Comparison of ENCODE assay signal across 20 mouse cellular contexts in genomic region chr1:187665901-187666600, GRCm38 (mm10). TPM values are rescaled to one million over a fixed set of nuclear protein-coding genes. Genes with fewer than 3 reads are reported as not detected.
DNase-seq lines count a peak whose midpoint lies in the region.
"Had no signal": no experiment of that assay in that cellular context is flagged by ENCODE, and none has a peak within 500 bp of the region (broad histone marks: within the 10 kb centered on the region; RNA-seq: fewer than 3 reads in every experiment).

No protein-coding gene starts in this region.

- DNase-seq in heart, embryonic 10.5 days (ENCODE audit: low spot score) = peak; percentile 25
- no peak for DNase-seq in heart, postnatal 36 days
- peak; percentile 15 for DNase-seq in R1 (ENCODE audit: low read depth, low spot score)
- peak; percentile 83 for DNase-seq in embryo, embryonic 10 days (ENCODE audit: low spot score)
- peak; percentile 22 for DNase-seq in embryonic facial prominence, embryonic 10.5 days (ENCODE audit: low spot score)
- no peak for DNase-seq in left cerebral cortex, postnatal 14 days (ENCODE audit: low spot score in 2 of 2)
- no peak for DNase-seq in retina, embryonic 14.5 days (ENCODE audit: low spot score)
- DNase-seq: adrenal gland, postnatal 14 days; cerebellum, adult 2 months; cerebellum, postnatal 10 days; heart, postnatal 14 days had no signal

- no peak overlapping the region for H3K4me3 ChIP-seq in heart, embryonic 10.5 days
- no peak overlapping the region for H3K4me3 ChIP-seq in embryonic facial prominence, embryonic 10.5 days
- H3K4me3 ChIP-seq: embryonic facial prominence, embryonic 15.5 days; erythroblast, embryonic 14.5 days; forebrain, embryonic 10.5 days; hindbrain, embryonic 10.5 days had no signal

- H3K27ac ChIP-seq in heart, embryonic 10.5 days = no peak overlapping the region
- H3K27ac ChIP-seq in embryonic facial prominence, embryonic 10.5 days (replicated peaks) = no peak overlapping the region; the same call in 1 of the 2 replicates
- H3K27ac ChIP-seq: embryonic facial prominence, embryonic 15.5 days; forebrain, embryonic 10.5 days; hindbrain, embryonic 10.5 days; hindbrain, embryonic 14.5 days had no signal

- H3K36me3 ChIP-seq in heart, embryonic 10.5 days = no peaks in the 10 kb centered on the region
- no peaks in the 10 kb centered on the region for H3K36me3 ChIP-seq in embryonic facial prominence, embryonic 10.5 days (replicated peaks)
- H3K36me3 ChIP-seq: embryonic facial prominence, embryonic 15.5 days; forebrain, embryonic 10.5 days; hindbrain, embryonic 10.5 days had no signal

- 40% methylated on average over 10 of the region's 10 CpGs for WGBS in heart, embryonic 10.5 days
- WGBS in embryonic facial prominence, embryonic 10.5 days = 19% methylated on average over 10 of the region's 10 CpGs

- intact Hi-C loops in heart, postnatal 36 days (cut with DNase I) = loop anchor here (10.0 kb wide), 1 partner anchor 211 kb away; no protein-coding TSS in a partner anchor
- intact Hi-C loops in left cerebral cortex, postnatal 14 days (cut with DNase I) = no loop called here

- no peaks in the 10 kb centered on the region for H3K27me3 ChIP-seq in heart, embryonic 10.5 days (ENCODE audit: insufficient read depth, poor library complexity, severe bottlenecking)
- H3K27me3 ChIP-seq in embryonic facial prominence, embryonic 10.5 days (replicated peaks; ENCODE audit: low read depth, poor library complexity, severe bottlenecking) = no peaks in the 10 kb centered on the region
- H3K27me3 ChIP-seq: embryonic facial prominence, embryonic 15.5 days had no signal

- H3K4me1 ChIP-seq in heart, embryonic 10.5 days = peaks cover 50% of the 10 kb centered on the region
- H3K4me1 ChIP-seq in embryonic facial prominence, embryonic 10.5 days = peaks cover 48% of the 10 kb centered on the region

- no peaks in the 10 kb centered on the region for H3K9me3 ChIP-seq in heart, embryonic 10.5 days
- H3K9me3 ChIP-seq in embryonic facial prominence, embryonic 10.5 days = no peaks in the 10 kb centered on the region
- H3K9me3 ChIP-seq: embryonic facial prominence, embryonic 15.5 days; forebrain, embryonic 10.5 days; hindbrain, embryonic 10.5 days had no signal

RNA-seq across cellular contexts. Expression of gene Esrrg, which starts 57.5 kb away (rescaled TPM):
- polyA plus RNA-seq in heart, embryonic 10.5 days (2016; fragmentation: Nextera tagmentation; extraction: Ambion mirVana) = 22.4 and 38.9 TPM in 2 replicates
- 10 to 100 TPM; 42.5 to 45.7 TPM for total RNA-seq in heart, postnatal 36 days (2021)
- polyA plus RNA-seq in embryonic facial prominence, embryonic 10.5 days (2016; fragmentation: Nextera tagmentation; extraction: Ambion mirVana) = 1.1 and 2.5 TPM in 2 replicates
- total RNA-seq in left cerebral cortex, postnatal 14 days (2021) = 10 to 100 TPM; 21.6 to 25.1 TPM
- total RNA-seq: granulocyte monocyte progenitor cell, adult 5-6 weeks; MEL had no signal
- polyA plus RNA-seq: activated CD4-positive, CD25-positive, alpha-beta regulatory T cell, adult 4 months; C2C12; erythroblast, embryonic 14.5 days had no signal

Comparison
In these comparisons a context has a peak if more than half of its experiments do, and no peak if none do; other contexts are left out.
1. DNase-seq: peak in heart, embryonic 10.5 days (single experiment), R1 (single experiment), embryo, embryonic 10 days (single experiment) and embryonic facial prominence, embryonic 10.5 days (single experiment); none in heart, postnatal 36 days (0 of 2), left cerebral cortex, postnatal 14 days (0 of 2) and retina, embryonic 14.5 days (single experiment).